Mouse (Mus musculus) C2C12 (cell line): Measurements from ENCODE around the gene Hspa4.

ENCODE experiments used
- CEBPB ChIP-seq: IDR thresholded peaks from one replicate; pipeline ENCODE4 v1.6.1; 2011; ENCODE audit warnings: low read depth, mild to moderate bottlenecking, control low read depth, moderate library complexity
- CTCF ChIP-seq: IDR thresholded peaks from one replicate; pipeline ENCODE4 v1.5.1; 2011; ENCODE audit not compliant: control insufficient read depth, insufficient read depth, insufficient read length
- FOSL1 ChIP-seq: IDR thresholded peaks from one replicate; pipeline ENCODE4 v1.8.0; 2011; ENCODE audit warnings: mild to moderate bottlenecking, low read length; ENCODE audit not compliant: poor library complexity, insufficient read depth, severe bottlenecking
- MAX ChIP-seq: IDR thresholded peaks from one replicate; pipeline ENCODE4 v1.6.1; 2011; ENCODE audit warnings: mild to moderate bottlenecking, control low read depth
- MYOD1 ChIP-seq: IDR thresholded peaks from one replicate; pipeline ENCODE4 v1.6.1; 2011; ENCODE audit warnings: low read depth; ENCODE audit not compliant: control insufficient read depth, insufficient read length
- MYOG ChIP-seq: IDR thresholded peaks from one replicate; pipeline ENCODE4 v1.6.1; 2011; ENCODE audit not compliant: control insufficient read depth, insufficient read length; ENCODE audit errors: extremely low read depth
- USF1 ChIP-seq: IDR thresholded peaks from one replicate; pipeline ENCODE4 v1.6.1; 2011; ENCODE audit warnings: low read depth, mild to moderate bottlenecking, control low read depth, moderate library complexity

GRCm38 (mm10) chr11:53314770-53315173 is 14.5 kb upstream of the Hspa4 start:
- TF ChIP-seq CTCF (no peak), FOSL1 (no peak), MYOD1 (no peak), MAX (no peak), CEBPB (no peak), USF1 (no peak), MYOG (no peak)
